Mouse (Mus musculus) heart, embryonic 11.5 days (tissue): ENCODE data around the gene Pi4kb. TPM values are rescaled to one million over a fixed set of nuclear protein-coding genes. Genes with fewer than 3 reads are reported as not detected.

ENCODE experiments used
- ATAC-seq: fragments of 200-750 bp; cut with Nextera tagmentation; replicated peaks from 2 replicates; pipeline ENCODE4 v1.8.0; 2017; ENCODE audit warnings: moderate library complexity; ENCODE audit not compliant: insufficient number of reproducible peaks, low FRiP score, low TSS enrichment
- H3K27ac ChIP-seq: fragments of 300-500 bp; sonication (generic); 2 replicates; pipeline ENCODE4 v1.5.1; 2014; ENCODE audit warnings: mild to moderate bottlenecking, low read depth, low read length
- H3K27me3 ChIP-seq: fragments of 300-500 bp; sonication (generic); 2 replicates; pipeline ENCODE4 v1.6.1; 2014; ENCODE audit warnings: mild to moderate bottlenecking, low read length, mixed read lengths; ENCODE audit not compliant: control insufficient read depth, insufficient read depth
- H3K36me3 ChIP-seq: fragments of 300-500 bp; sonication (generic); 2 replicates; pipeline ENCODE4 v1.6.1; 2014; ENCODE audit warnings: mild to moderate bottlenecking, low read length, moderate library complexity, mixed read lengths; ENCODE audit not compliant: control insufficient read depth, insufficient read depth
- H3K4me1 ChIP-seq: fragments of 300-500 bp; sonication (generic); 2 replicates; pipeline ENCODE4 v1.6.1; 2014; ENCODE audit warnings: low read length; ENCODE audit not compliant: control insufficient read depth, insufficient read depth
- H3K4me2 ChIP-seq: fragments of 300-500 bp; sonication (generic); 2 replicates; pipeline ENCODE4 v1.6.1; 2014; ENCODE audit warnings: mild to moderate bottlenecking, moderate library complexity
- H3K4me3 ChIP-seq: fragments of 300-500 bp; sonication (generic); 2 replicates; pipeline ENCODE4 v1.5.1; 2014; ENCODE audit warnings: low read depth, low read length
- H3K9ac ChIP-seq: fragments of 300-500 bp; sonication (generic); 2 replicates; pipeline ENCODE4 v1.6.1; 2014; ENCODE audit warnings: mild to moderate bottlenecking, low read depth, low read length, moderate library complexity
- H3K9me3 ChIP-seq: fragments of 300-500 bp; sonication (generic); replicated peaks from 2 replicates; pipeline ENCODE4 v1.6.1; 2016; ENCODE audit warnings: low read length; ENCODE audit not compliant: control insufficient read depth
- WGBS: fragments of 180-500 bp; shearing (Covaris S2); extraction: QIAGEN DNeasy Blood & Tissue Kit; methylation state at CpG from one replicate; pipeline ENCODE4 v1.1.7; 2014; ENCODE audit not compliant: insufficient replicate concordance; 5-methylcytosine and 5-hydroxymethylcytosine counted together
- polyA plus RNA-seq: library from polyadenylated mRNA; unstranded; fragments of >200 nt; fragmentation: Nextera tagmentation; extraction: Ambion mirVana; gene quantifications from 2 replicates; pipeline ENCODE4 v1.2.1, GENCODE M21; 2014

Pi4kb gene
- polyA plus RNA-seq, 1 experiment from 2014 or later, result 12.9 TPM

DNA sequence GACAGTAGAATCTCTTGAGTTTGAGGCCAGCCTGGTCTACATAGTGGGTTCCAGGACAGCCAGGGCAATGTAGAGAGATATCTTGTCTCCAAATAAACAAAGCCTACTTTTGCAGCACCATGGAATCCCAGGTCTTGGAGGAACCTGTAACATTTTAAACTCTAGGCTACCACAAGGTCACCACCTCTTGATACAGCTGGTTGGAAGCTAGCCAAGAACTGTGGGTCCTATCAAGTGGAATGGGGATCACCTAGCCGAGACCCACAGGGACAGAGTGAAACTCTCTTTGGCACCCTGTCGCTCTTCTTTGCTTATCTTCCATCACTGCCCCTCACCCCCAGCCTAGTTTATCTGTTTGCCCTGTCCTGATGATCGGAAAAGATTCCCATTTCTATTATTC, 2.0 kb upstream of the Pi4kb start:
- Histone ChIP-seq H3K27me3 (no peaks in the 10 kb centered on the region), H3K4me2 (no peak overlapping the region), H3K4me1 (peaks cover 7% of the 10 kb centered on the region), H3K9ac (no peak overlapping the region), H3K9me3 (no peaks in the 10 kb centered on the region), H3K27ac (no peak overlapping the region), H3K36me3 (no peaks in the 10 kb centered on the region), H3K4me3 (no peak overlapping the region)
- ATAC-seq, result no peak
- WGBS, result 66% methylated on average over 3 of the region's 3 CpGs

DNA sequence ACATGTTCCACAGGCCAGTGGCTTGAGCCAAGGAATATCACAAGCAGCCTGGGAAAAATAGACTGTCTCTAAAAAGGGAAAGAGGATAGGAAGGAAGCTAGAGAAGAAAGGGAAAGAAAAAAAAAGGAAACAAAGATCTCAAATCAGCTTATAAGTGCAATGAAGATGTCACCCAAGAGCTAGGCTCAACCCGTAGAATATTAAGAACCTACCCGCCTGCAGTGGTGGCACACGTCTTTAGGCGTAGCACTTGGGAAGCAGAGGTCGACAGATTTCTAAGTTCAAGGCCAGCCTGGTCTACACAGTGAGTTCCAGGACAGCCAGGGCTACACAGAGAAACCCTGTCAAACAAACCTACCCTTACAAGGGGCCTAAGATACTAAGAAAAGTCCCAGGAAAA, 911 bp upstream of the Pi4kb start:
- no peak for ATAC-seq
- Histone ChIP-seq H3K9ac (no peak overlapping the region; the same call in 1 of the 2 replicates), H3K27me3 (no peaks in the 10 kb centered on the region), H3K36me3 (no peaks in the 10 kb centered on the region), H3K4me1 (peaks cover 7% of the 10 kb centered on the region), H3K4me3 (no peak overlapping the region), H3K9me3 (no peaks in the 10 kb centered on the region), H3K4me2 (no peak overlapping the region), H3K27ac (no peak overlapping the region)
- WGBS, result 84% methylated on average over 5 of the region's 5 CpGs

DNA sequence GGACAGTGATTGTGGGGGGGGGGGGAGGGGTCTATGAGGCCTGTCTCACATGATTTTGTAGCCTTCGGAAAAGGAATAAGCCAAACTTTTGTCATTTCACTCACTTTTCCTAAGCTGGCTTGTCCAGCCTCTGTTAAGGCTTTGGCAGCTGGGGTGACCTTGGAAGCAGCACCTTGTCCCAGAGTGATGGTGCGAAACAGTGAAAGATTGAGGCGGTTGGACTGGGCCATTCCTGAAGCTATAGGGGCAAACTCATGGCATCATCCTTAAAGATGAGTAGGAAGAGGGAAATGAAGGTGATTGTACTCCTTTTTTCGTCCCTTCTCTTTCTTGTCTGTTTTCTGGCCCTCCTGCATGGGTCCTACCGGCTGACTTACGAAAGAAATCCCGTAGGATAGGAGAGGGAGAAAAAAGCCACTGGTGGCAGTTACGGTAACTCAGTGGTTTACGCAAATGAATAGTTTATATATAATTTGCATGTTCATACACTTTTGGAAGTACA, 454 bp upstream of the Pi4kb start:
- H3K4me1 ChIP-seq, result peaks cover 7% of the 10 kb centered on the region
- ATAC-seq, result no peak
- H3K36me3 ChIP-seq, result no peaks in the 10 kb centered on the region
- no peaks in the 10 kb centered on the region for H3K9me3 ChIP-seq
- peak overlapping the region; percentile 92 for H3K4me3 ChIP-seq
- peak overlapping the region; percentile 94 for H3K9ac ChIP-seq
- H3K27ac ChIP-seq, result no peak overlapping the region
- 27% methylated on average over 9 of the region's 9 CpGs for WGBS
- H3K4me2 ChIP-seq, result peak overlapping the region; percentile 68
- no peaks in the 10 kb centered on the region for H3K27me3 ChIP-seq

DNA sequence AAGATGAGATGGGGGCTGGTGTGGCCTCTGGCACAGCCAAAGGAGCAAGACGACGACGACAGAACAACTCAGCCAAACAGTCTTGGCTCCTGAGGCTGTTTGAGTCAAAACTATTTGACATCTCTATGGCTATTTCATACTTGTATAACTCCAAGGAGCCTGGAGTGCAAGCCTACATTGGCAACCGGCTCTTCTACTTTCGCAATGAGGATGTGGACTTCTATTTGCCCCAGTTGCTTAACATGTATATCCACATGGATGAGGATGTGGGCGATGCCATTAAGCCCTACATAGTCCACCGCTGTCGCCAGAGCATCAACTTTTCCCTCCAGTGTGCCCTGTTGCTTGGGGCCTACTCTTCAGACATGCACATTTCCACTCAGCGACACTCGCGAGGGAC, 9.8 kb downstream of the Pi4kb start:
- H3K36me3 ChIP-seq, result peaks cover 17% of the 10 kb centered on the region
- WGBS, result 93% methylated on average over 11 of the region's 11 CpGs
- H3K4me2 ChIP-seq, result no peak overlapping the region

DNA sequence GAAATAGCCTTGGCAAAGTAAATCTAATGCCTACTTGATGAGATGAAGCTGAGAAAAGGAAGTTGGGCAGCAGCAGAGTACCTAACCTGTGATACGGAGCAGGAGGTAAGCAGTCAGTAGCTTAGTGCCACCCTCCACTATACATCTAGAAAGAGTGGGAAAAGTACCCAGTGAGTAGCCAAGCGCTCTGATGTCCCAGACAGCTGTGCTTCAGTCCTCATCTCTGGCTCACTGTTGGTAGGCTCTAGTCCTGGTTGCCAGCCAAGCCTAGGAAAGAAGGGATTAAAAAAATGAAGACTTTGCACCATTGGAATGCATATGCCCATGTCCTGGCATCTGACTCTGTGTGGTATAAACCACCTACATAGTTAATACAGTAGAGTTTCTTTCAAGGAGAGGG, 11.0 kb downstream of the Pi4kb start:
- Histone ChIP-seq H3K27me3 (no peaks in the 10 kb centered on the region), H3K4me1 (peaks cover 40% of the 10 kb centered on the region), H3K4me2 (no peak overlapping the region), H3K9me3 (no peaks in the 10 kb centered on the region), H3K4me3 (no peak overlapping the region), H3K9ac (no peak overlapping the region), H3K27ac (no peak overlapping the region), H3K36me3 (peaks cover 17% of the 10 kb centered on the region)
- ATAC-seq, result no peak
- 94% methylated on average over 2 of the region's 2 CpGs for WGBS

More for the DNA sequence above, 9.8 kb downstream of the Pi4kb start:
- no peaks in the 10 kb centered on the region for H3K9me3 ChIP-seq
- H3K4me3 ChIP-seq, result no peak overlapping the region
- peaks cover 35% of the 10 kb centered on the region for H3K4me1 ChIP-seq
- no peaks in the 10 kb centered on the region for H3K27me3 ChIP-seq
- no peak overlapping the region for H3K9ac ChIP-seq
- no peak overlapping the region for H3K27ac ChIP-seq
- ATAC-seq, result no peak

DNA sequence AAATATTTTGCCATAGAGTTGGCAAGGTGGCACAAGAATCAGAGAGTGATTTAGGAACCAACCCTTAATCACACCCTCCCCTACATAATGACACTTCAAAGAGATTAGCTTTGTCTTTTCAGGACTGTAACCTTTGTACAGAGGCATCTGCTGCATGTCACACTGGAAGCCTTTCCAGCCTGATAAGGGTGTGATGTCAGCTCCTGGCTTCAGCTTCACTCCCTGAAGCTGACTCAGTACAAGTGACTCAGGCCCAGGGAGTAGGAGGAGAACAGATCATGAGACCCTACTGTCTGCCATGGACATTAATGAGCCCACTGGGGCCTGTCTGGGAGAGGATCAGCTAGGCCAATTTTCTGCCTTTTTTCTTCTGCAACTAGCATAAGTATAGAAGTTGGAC, 13.0 kb downstream of the Pi4kb start:
- Histone ChIP-seq H3K27ac (peak overlapping the region; percentile 22; the same call in 1 of the 2 replicates), H3K4me1 (peaks cover 40% of the 10 kb centered on the region), H3K9me3 (no peaks in the 10 kb centered on the region), H3K9ac (no peak overlapping the region), H3K27me3 (no peaks in the 10 kb centered on the region), H3K36me3 (peaks cover 15% of the 10 kb centered on the region), H3K4me2 (peak overlapping the region; percentile 8; the same call in 1 of the 2 replicates), H3K4me3 (no peak overlapping the region)
- peak; percentile 74 for ATAC-seq

DNA sequence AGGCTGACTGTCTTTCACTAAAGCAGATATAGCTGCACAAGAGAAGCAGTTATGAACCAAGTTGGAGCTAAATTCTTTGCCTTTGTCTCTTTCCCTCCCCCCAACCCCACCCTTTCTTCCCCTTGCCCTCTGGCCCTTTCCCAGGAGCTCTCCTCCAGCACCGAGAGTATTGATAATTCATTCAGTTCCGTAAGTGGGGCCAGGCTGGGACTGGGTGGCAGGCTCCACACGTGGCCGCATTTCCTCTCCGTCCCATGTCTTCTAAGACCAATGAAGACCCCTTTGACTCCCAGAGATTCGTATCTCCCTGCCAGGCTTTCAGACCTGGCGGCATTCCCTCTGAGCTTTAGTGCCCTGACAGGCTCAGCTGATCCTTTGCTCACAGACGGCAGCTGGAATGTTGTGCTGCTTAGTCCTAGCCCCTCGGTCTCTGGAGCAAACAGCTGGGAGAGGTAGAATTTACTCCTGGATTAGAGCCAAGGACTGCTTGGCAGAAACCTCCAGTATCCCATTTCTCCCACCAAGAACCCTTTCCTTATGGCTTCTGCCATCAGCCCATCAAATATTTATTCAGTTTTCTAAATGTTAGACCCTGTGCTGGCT, 14.7 kb downstream of the Pi4kb start:
- H3K27me3 ChIP-seq, result no peaks in the 10 kb centered on the region
- no peak overlapping the region for H3K4me3 ChIP-seq
- no peaks in the 10 kb centered on the region for H3K9me3 ChIP-seq
- H3K36me3 ChIP-seq, result peaks cover 13% of the 10 kb centered on the region; the same call in 1 of the 2 replicates
- H3K9ac ChIP-seq, result no peak overlapping the region
- ATAC-seq, result no peak
- H3K4me1 ChIP-seq, result peaks cover 40% of the 10 kb centered on the region
- WGBS, result 30% methylated on average over 9 of the region's 9 CpGs
- no peak overlapping the region; the same call in 1 of the 2 replicates for H3K27ac ChIP-seq
- H3K4me2 ChIP-seq, result no peak overlapping the region

DNA sequence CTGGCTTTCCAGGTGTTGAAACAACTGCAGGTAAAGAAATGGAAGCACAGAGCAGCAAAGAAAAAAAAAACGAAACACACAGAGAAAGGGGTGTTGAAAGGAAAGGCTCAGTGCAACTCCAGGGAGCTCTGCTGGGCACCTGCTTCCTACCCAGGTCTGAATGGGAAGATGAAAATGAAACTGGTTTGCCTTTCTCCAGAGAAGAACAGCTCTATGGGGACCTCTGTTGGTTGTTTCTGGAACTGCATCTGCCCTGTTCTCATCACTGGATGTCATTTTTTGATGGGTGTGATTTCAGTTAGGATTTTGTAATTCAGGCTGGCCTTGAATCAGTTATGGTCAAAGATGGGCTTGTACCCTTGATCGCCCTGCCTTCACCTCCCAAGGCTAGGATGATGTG, 22.4 kb downstream of the Pi4kb start:
- H3K9me3 ChIP-seq, result no peaks in the 10 kb centered on the region
- no peak for ATAC-seq
- no peak overlapping the region for H3K27ac ChIP-seq
- no peak overlapping the region for H3K4me3 ChIP-seq
- peaks cover 30% of the 10 kb centered on the region for H3K36me3 ChIP-seq
- WGBS, result 29% methylated on average over 2 of the region's 2 CpGs
- no peaks in the 10 kb centered on the region for H3K4me1 ChIP-seq
- H3K27me3 ChIP-seq, result no peaks in the 10 kb centered on the region
- no peak overlapping the region for H3K4me2 ChIP-seq
- H3K9ac ChIP-seq, result no peak overlapping the region

DNA sequence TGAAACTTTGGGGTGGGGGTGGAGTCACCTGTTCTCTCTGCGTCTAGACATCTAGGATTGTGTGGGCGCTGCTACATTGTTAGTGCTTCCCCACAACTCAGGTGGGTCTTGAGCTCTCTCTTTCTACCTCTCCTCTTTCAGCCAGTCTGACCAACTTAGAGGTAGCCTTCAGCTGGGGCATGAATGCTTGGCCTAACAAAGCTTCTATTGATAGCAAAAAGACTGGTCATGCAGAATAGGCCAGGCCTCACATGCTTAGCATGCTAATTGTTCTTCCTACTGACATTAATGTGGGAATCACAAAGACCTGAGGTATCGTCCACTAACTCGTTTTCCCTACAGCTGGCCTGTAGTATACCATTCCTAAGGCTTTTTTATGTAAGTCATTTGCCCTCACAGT, 28.0 kb downstream of the Pi4kb start:
- Histone ChIP-seq H3K4me3 (no peak overlapping the region), H3K36me3 (peaks cover 37% of the 10 kb centered on the region), H3K9me3 (no peaks in the 10 kb centered on the region), H3K27me3 (no peaks in the 10 kb centered on the region), H3K4me1 (no peaks in the 10 kb centered on the region), H3K9ac (no peak overlapping the region), H3K4me2 (no peak overlapping the region), H3K27ac (no peak overlapping the region)
- no peak for ATAC-seq
- 84% methylated on average over 4 of the region's 4 CpGs for WGBS
